Mouse (Mus musculus): ENCODE data around the gene Gm7029.

DNA sequence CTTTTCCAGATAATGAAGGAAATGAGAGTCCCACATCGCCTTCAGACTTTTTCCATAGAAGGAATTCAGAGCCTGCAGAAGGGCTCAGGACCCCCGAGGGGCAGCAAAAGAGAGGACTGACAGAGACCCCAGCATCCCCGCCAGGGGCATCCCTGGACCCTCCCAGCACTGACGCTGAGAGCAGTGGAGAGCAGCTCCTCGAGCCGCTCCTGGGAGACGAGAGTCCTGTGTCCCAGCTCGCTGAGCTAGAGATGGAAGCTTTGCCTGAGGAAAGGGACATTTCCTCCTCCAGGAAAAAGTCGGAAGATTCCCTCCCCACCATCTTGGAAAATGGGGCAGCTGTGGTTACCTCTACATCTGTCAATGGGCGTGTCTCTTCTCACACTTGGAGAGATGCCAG, 39.6 kb downstream of the Gm7029 start:
- TF ChIP-seq CTCF (IDR thresholded peaks at IDR 0.05; ENCODE audit: low read depth) (no peak), EP300 (IDR thresholded peaks at IDR 0.05; ENCODE audit: low read depth) (no peak)

Measured in liver, embryonic 14.5 days (tissue).